Mouse (Mus musculus) forebrain, embryonic 10.5 days (tissue): ENCODE data around the gene E2f2. TPM values are rescaled to one million over a fixed set of nuclear protein-coding genes. Genes with fewer than 3 reads are reported as not detected.
A peak's percentile ranks its signal among the peaks of the same experiment; 100 is the strongest.

Source experiments
- DNase-seq: peaks from one replicate; pipeline ENCODE4 v3.0.0-alpha.2; 2017; ENCODE audit warnings: low spot score; ENCODE audit errors: extremely low spot score
- H3K27ac ChIP-seq: fragments of 300-500 bp; sonication (generic); 2 replicates; pipeline ENCODE4 v1.5.1; 2016; ENCODE audit warnings: mild to moderate bottlenecking
- H3K27me3 ChIP-seq: fragments of 300-500 bp; sonication (generic); 2 replicates; pipeline ENCODE4 v1.6.1; 2016; ENCODE audit warnings: mild to moderate bottlenecking; ENCODE audit not compliant: poor library complexity, severe bottlenecking
- H3K36me3 ChIP-seq: fragments of 300-500 bp; sonication (generic); replicated peaks from 2 replicates; pipeline ENCODE4 v1.6.1; 2016; ENCODE audit warnings: mild to moderate bottlenecking, moderate library complexity
- H3K4me1 ChIP-seq: fragments of 300-500 bp; sonication (generic); 2 replicates; pipeline ENCODE4 v1.6.1; 2016
- H3K4me3 ChIP-seq: fragments of 300-500 bp; sonication (generic); 2 replicates; pipeline ENCODE4 v1.5.1; 2016; ENCODE audit warnings: mild to moderate bottlenecking, moderate library complexity
- H3K9me3 ChIP-seq: fragments of 300-500 bp; sonication (generic); 2 replicates; pipeline ENCODE4 v1.6.1; 2016; ENCODE audit warnings: mild to moderate bottlenecking, moderate library complexity
- WGBS: fragments of 180-500 bp; shearing (Covaris S2); methylation state at CpG from one replicate; pipeline ENCODE4 v1.1.7; 2016; 5-methylcytosine and 5-hydroxymethylcytosine counted together
- polyA plus RNA-seq: library from polyadenylated mRNA; unstranded; fragments of >200 nt; fragmentation: Nextera tagmentation; extraction: Ambion mirVana; gene quantifications from 2 replicates; pipeline ENCODE4 v1.2.1, GENCODE M21; 2016

Gene E2f2
- polyA plus RNA-seq, 1 experiment from 2014 or later = 11.4 TPM

GRCm38 (mm10) chr4:136170401-136170800 is 1.8 kb upstream of the E2f2 start:
- no peak for DNase-seq
- no peak overlapping the region for H3K27ac ChIP-seq
- peaks cover 40% of the 10 kb centered on the region for H3K4me1 ChIP-seq
- WGBS = 86% methylated on average over 4 of the region's 4 CpGs
- H3K27me3 ChIP-seq = no peaks in the 10 kb centered on the region; the same call in 1 of the 2 replicates
- H3K4me3 ChIP-seq = no peak overlapping the region
- H3K36me3 ChIP-seq = peaks cover 13% of the 10 kb centered on the region
- H3K9me3 ChIP-seq = no peaks in the 10 kb centered on the region

GRCm38 (mm10) chr4:136171455-136171854 is 739 bp upstream of the E2f2 start:
- Histone ChIP-seq H3K36me3 (peaks cover 21% of the 10 kb centered on the region), H3K4me3 (peak overlapping the region; percentile 93), H3K4me1 (peaks cover 51% of the 10 kb centered on the region), H3K9me3 (no peaks in the 10 kb centered on the region), H3K27me3 (no peaks in the 10 kb centered on the region; the same call in 1 of the 2 replicates), H3K27ac (peak overlapping the region; percentile 96)
- 20% methylated on average over 12 of the region's 12 CpGs for whole genome bisulfite sequencing
- DNase-seq = no peak

- under 1% methylated on average over 67 of the region's 67 CpGs for WGBS
Observed at GRCm38 (mm10) chr4:136172542-136173209, 482 bp downstream of the E2f2 start.

GRCm38 (mm10) chr4:136173210-136173715 is 1.1 kb downstream of the E2f2 start:
- H3K27ac ChIP-seq = peak overlapping the region; percentile 96
- no peaks in the 10 kb centered on the region for H3K9me3 ChIP-seq
- peak overlapping the region; percentile 93 for H3K4me3 ChIP-seq
- H3K36me3 ChIP-seq = peaks cover 31% of the 10 kb centered on the region
- DNase-seq = peak; percentile 46
- WGBS = 4% methylated on average over 14 of the region's 14 CpGs
- H3K4me1 ChIP-seq = peaks cover 69% of the 10 kb centered on the region
- no peaks in the 10 kb centered on the region; the same call in 1 of the 2 replicates for H3K27me3 ChIP-seq

More at GRCm38 (mm10) chr4:136172542-136173209, 482 bp downstream of the E2f2 start:
- Histone ChIP-seq H3K4me1 (peaks cover 63% of the 10 kb centered on the region), H3K4me3 (peak overlapping the region; percentile 93), H3K9me3 (no peaks in the 10 kb centered on the region), H3K36me3 (peaks cover 25% of the 10 kb centered on the region), H3K27me3 (no peaks in the 10 kb centered on the region; the same call in 1 of the 2 replicates), H3K27ac (peak overlapping the region; percentile 96)
- peak; percentile 60 for DNase-seq

GRCm38 (mm10) chr4:136174216-136175193 is 2.3 kb downstream of the E2f2 start:
- DNase-seq = no peak
- Histone ChIP-seq H3K9me3 (no peaks in the 10 kb centered on the region), H3K36me3 (peaks cover 43% of the 10 kb centered on the region), H3K27me3 (no peaks in the 10 kb centered on the region; the same call in 1 of the 2 replicates), H3K4me1 (peaks cover 75% of the 10 kb centered on the region), H3K4me3 (peak overlapping the region; percentile 93), H3K27ac (peak overlapping the region; percentile 96)
- 73% methylated on average over 13 of the region's 13 CpGs for WGBS

- no peak for DNase-seq
- 80% methylated on average over 10 of the region's 10 CpGs for WGBS
- H3K4me3 ChIP-seq = peak overlapping the region; percentile 5; the same call in 1 of the 2 replicates
Observed at GRCm38 (mm10) chr4:136176022-136176552, 3.9 kb downstream of the E2f2 start.

GRCm38 (mm10) chr4:136177244-136177611 is 5.0 kb downstream of the E2f2 start:
- Histone ChIP-seq H3K27ac (peak overlapping the region; percentile 78), H3K27me3 (peaks cover 11% of the 10 kb centered on the region), H3K4me1 (peaks cover 86% of the 10 kb centered on the region), H3K9me3 (no peaks in the 10 kb centered on the region), H3K36me3 (peaks cover 55% of the 10 kb centered on the region), H3K4me3 (peak overlapping the region; percentile 18; the same call in 1 of the 2 replicates)
- WGBS = 56% methylated on average over 8 of the region's 8 CpGs
- no peak for DNase-seq

More at GRCm38 (mm10) chr4:136176022-136176552, 3.9 kb downstream of the E2f2 start:
- Histone ChIP-seq H3K27me3 (peaks cover 10% of the 10 kb centered on the region), H3K9me3 (no peaks in the 10 kb centered on the region), H3K27ac (peak overlapping the region; percentile 44), H3K36me3 (peaks cover 53% of the 10 kb centered on the region), H3K4me1 (peaks cover 90% of the 10 kb centered on the region)

- no peak for DNase-seq
- WGBS = 77% methylated on average over 11 of the region's 11 CpGs
- Histone ChIP-seq H3K27ac (peak overlapping the region; percentile 78), H3K36me3 (peaks cover 58% of the 10 kb centered on the region), H3K4me1 (peaks cover 81% of the 10 kb centered on the region), H3K9me3 (no peaks in the 10 kb centered on the region), H3K27me3 (peaks cover 11% of the 10 kb centered on the region), H3K4me3 (peak overlapping the region; percentile 18)
Observed at GRCm38 (mm10) chr4:136177612-136178474, 5.6 kb downstream of the E2f2 start.

GRCm38 (mm10) chr4:136178475-136178921 is 6.3 kb downstream of the E2f2 start:
- peaks cover 74% of the 10 kb centered on the region for H3K4me1 ChIP-seq

GRCm38 (mm10) chr4:136179456-136179855 is 7.3 kb downstream of the E2f2 start:
- H3K4me3 ChIP-seq = peak overlapping the region; percentile 45; the same call in 1 of the 2 replicates
- H3K36me3 ChIP-seq = peaks cover 65% of the 10 kb centered on the region
- H3K27me3 ChIP-seq = peaks cover 11% of the 10 kb centered on the region
- peaks cover 65% of the 10 kb centered on the region for H3K4me1 ChIP-seq
- WGBS = 92% methylated on average over 7 of the region's 7 CpGs
- no peak for DNase-seq
- no peaks in the 10 kb centered on the region for H3K9me3 ChIP-seq
- no peak overlapping the region for H3K27ac ChIP-seq

More at GRCm38 (mm10) chr4:136178475-136178921, 6.3 kb downstream of the E2f2 start:
- H3K27me3 ChIP-seq = peaks cover 11% of the 10 kb centered on the region
- WGBS = 85% methylated on average over 12 of the region's 12 CpGs
- peak overlapping the region; percentile 78 for H3K27ac ChIP-seq
- H3K9me3 ChIP-seq = no peaks in the 10 kb centered on the region
- H3K36me3 ChIP-seq = peaks cover 61% of the 10 kb centered on the region
- peak overlapping the region; percentile 18; the same call in 1 of the 2 replicates for H3K4me3 ChIP-seq
- DNase-seq = no peak

- Histone ChIP-seq H3K4me3 (peak overlapping the region; percentile 45), H3K4me1 (peaks cover 59% of the 10 kb centered on the region), H3K36me3 (peaks cover 65% of the 10 kb centered on the region), H3K9me3 (no peaks in the 10 kb centered on the region), H3K27me3 (peaks cover 11% of the 10 kb centered on the region), H3K27ac (peak overlapping the region; percentile 74)
- WGBS = 2% methylated on average over 15 of the region's 15 CpGs
- peak; percentile 88 for DNase-seq
Observed at GRCm38 (mm10) chr4:136179998-136180397, 7.8 kb downstream of the E2f2 start.
